In genomic region chr8:92646637-92647036, GRCm38 (mm10) we compare ENCODE assay signal across 8 mouse cellular contexts. TPM values are rescaled to one million over a fixed set of nuclear protein-coding genes. Genes with fewer than 3 reads are reported as not detected.
A peak's percentile ranks its signal among the peaks of the same experiment; 100 is the strongest.
DNase-seq lines count a peak whose midpoint lies in the region; ATAC-seq and TF ChIP-seq lines count a peak whose summit lies in the region.

No protein-coding gene starts in this region.

- no peak overlapping the region for H3K4me2 ChIP-seq in hindbrain, embryonic 14.5 days (replicated peaks)
- H3K4me2 ChIP-seq in heart, postnatal 0 days (ENCODE audit: low read depth, low read length): no peak overlapping the region

- H3K4me3 ChIP-seq in hindbrain, embryonic 10.5 days: no peak overlapping the region
- H3K4me3 ChIP-seq in hindbrain, embryonic 14.5 days (replicated peaks; ENCODE audit: low read length): no peak overlapping the region
- H3K4me3 ChIP-seq in MEL (ENCODE audit: control insufficient read depth in 1 of 2, insufficient read depth in 1 of 2, low read depth in 2 of 2, low read length in 2 of 2): no peak overlapping the region
- H3K4me3 ChIP-seq in heart, postnatal 0 days (ENCODE audit: low read depth, low read length): no peak overlapping the region

- no peaks in the 10 kb centered on the region for H3K79me2 ChIP-seq in MEL (ENCODE audit: control insufficient read depth, insufficient read depth, low read length, poor library complexity)

- no peaks in the 10 kb centered on the region for H3K9me3 ChIP-seq in hindbrain, embryonic 10.5 days
- H3K9me3 ChIP-seq in hindbrain, embryonic 14.5 days (ENCODE audit: control insufficient read depth, low read length): no peaks in the 10 kb centered on the region
- no peaks in the 10 kb centered on the region for H3K9me3 ChIP-seq in MEL (replicated peaks; ENCODE audit: insufficient read depth, low read length)
- H3K9me3 ChIP-seq in heart, postnatal 0 days (replicated peaks; ENCODE audit: control insufficient read depth, low read length): no peaks in the 10 kb centered on the region

- TF ChIP-seq EP300 in MEL (IDR thresholded peaks at IDR 0.05; ENCODE audit: low read depth in 1 of 2, low read length in 2 of 2): no peak
- TF ChIP-seq EP300 in heart, postnatal 0 days (IDR thresholded peaks at IDR 0.05; ENCODE audit: low read depth): no peak

- peak in 2 of 3 experiments; percentile 41 to 63; a peak in 4 of 6 replicates for TF ChIP-seq CTCF in MEL (IDR thresholded peaks at IDR 0.05 in 2 of 3, conservative IDR thresholded peaks at IDR 0.05 in 1 of 3; ENCODE audit: control insufficient read depth in 1 of 3, insufficient read depth in 1 of 3, low read depth in 2 of 3, low read length in 3 of 3, poor library complexity in 1 of 3, severe bottlenecking in 1 of 3)
- peak; percentile 55 for TF ChIP-seq CTCF in heart, postnatal 0 days (IDR thresholded peaks at IDR 0.05; ENCODE audit: low read depth)

- DNase-seq in hindbrain, embryonic 10.5 days (ENCODE audit: low spot score): peak; percentile 12
- DNase-seq in hindbrain, embryonic 14.5 days (ENCODE audit: low spot score): no peak
- DNase-seq in 3134 (ENCODE audit: extremely low read depth, insufficient read length, low spot score): peak; percentile 3
- DNase-seq in MEL (ENCODE audit: low read depth, low spot score): peak; percentile 15
- peak; percentile 9 for DNase-seq in heart, postnatal 0 days (ENCODE audit: low spot score)
- no peak for DNase-seq in spleen, postnatal 10 days (ENCODE audit: low spot score in 2 of 2)
- DNase-seq in urinary bladder, postnatal 14 days (ENCODE audit: low spot score): no peak

- no peaks in the 10 kb centered on the region for H3K36me3 ChIP-seq in hindbrain, embryonic 10.5 days
- H3K36me3 ChIP-seq in hindbrain, embryonic 14.5 days (replicated peaks; ENCODE audit: control insufficient read depth, insufficient read depth): no peaks in the 10 kb centered on the region
- no peaks in the 10 kb centered on the region for H3K36me3 ChIP-seq in MEL (ENCODE audit: control insufficient read depth in 1 of 2, insufficient read depth in 2 of 2, low read length in 2 of 2)
- no peaks in the 10 kb centered on the region for H3K36me3 ChIP-seq in heart, postnatal 0 days (replicated peaks; ENCODE audit: control insufficient read depth, insufficient read depth, low read length)

- TF ChIP-seq POLR2A in MEL (IDR thresholded peaks at IDR 0.05; ENCODE audit: control insufficient read depth in 1 of 2, insufficient read depth in 1 of 2, low read depth in 1 of 2, low read length in 2 of 2, poor library complexity in 1 of 2): no peak

- peak; percentile 39 for TF ChIP-seq RAD21 in MEL (IDR thresholded peaks at IDR 0.05; ENCODE audit: low read depth, low read length)

- no peaks in the 10 kb centered on the region for H3K27me3 ChIP-seq in hindbrain, embryonic 10.5 days (ENCODE audit: insufficient read depth, poor library complexity, severe bottlenecking)
- no peaks in the 10 kb centered on the region for H3K27me3 ChIP-seq in hindbrain, embryonic 14.5 days (ENCODE audit: control insufficient read depth, insufficient read depth, low read length)
- no peaks in the 10 kb centered on the region for H3K27me3 ChIP-seq in MEL (ENCODE audit: control insufficient read depth in 1 of 2, insufficient read depth in 2 of 2, low read length in 2 of 2)
- H3K27me3 ChIP-seq in heart, postnatal 0 days (ENCODE audit: control insufficient read depth, insufficient read depth, low read length): no peaks in the 10 kb centered on the region

- H3K9ac ChIP-seq in hindbrain, embryonic 14.5 days: no peak overlapping the region
- H3K9ac ChIP-seq in MEL (ENCODE audit: control insufficient read depth, low read depth, low read length, poor library complexity, severe bottlenecking): no peak overlapping the region
- H3K9ac ChIP-seq in heart, postnatal 0 days (replicated peaks; ENCODE audit: low read depth, low read length): no peak overlapping the region

- whole genome bisulfite sequencing in hindbrain, embryonic 10.5 days: 69% methylated on average over 2 of the region's 2 CpGs
- WGBS in hindbrain, embryonic 14.5 days: 72% methylated on average over 2 of the region's 2 CpGs
- WGBS in heart, postnatal 0 days: 60% methylated on average over 2 of the region's 2 CpGs

- H3K4me1 ChIP-seq in hindbrain, embryonic 10.5 days (replicated peaks): no peaks in the 10 kb centered on the region
- H3K4me1 ChIP-seq in hindbrain, embryonic 14.5 days (replicated peaks; ENCODE audit: control insufficient read depth, insufficient read depth, low read length): no peaks in the 10 kb centered on the region
- H3K4me1 ChIP-seq in MEL (ENCODE audit: control insufficient read depth in 1 of 2, insufficient read depth in 2 of 2, low read length in 2 of 2): no peaks in the 10 kb centered on the region
- no peaks in the 10 kb centered on the region for H3K4me1 ChIP-seq in heart, postnatal 0 days (ENCODE audit: control insufficient read depth, insufficient read depth)

- H3K27ac ChIP-seq in hindbrain, embryonic 10.5 days: no peak overlapping the region
- no peak overlapping the region for H3K27ac ChIP-seq in hindbrain, embryonic 14.5 days
- no peak overlapping the region for H3K27ac ChIP-seq in MEL (ENCODE audit: control insufficient read depth, low read depth, low read length)
- no peak overlapping the region for H3K27ac ChIP-seq in heart, postnatal 0 days (ENCODE audit: low read depth)

- no peak for ATAC-seq in hindbrain, embryonic 14.5 days (ENCODE audit: low FRiP score)
- ATAC-seq in heart, postnatal 0 days (ENCODE audit: insufficient read depth, low read depth): no peak
- no peak for ATAC-seq in erythroid progenitor cell, adult 5-6 weeks (replicated peaks; ENCODE audit: low FRiP score, poor library complexity, severe bottlenecking)

TF ChIP-seq in MEL, 35 proteins besides CTCF, POLR2A, EP300 and RAD21:
- TF ChIP-seq POLR2AphosphoS2 (IDR thresholded peaks at IDR 0.05; ENCODE audit: low read length) (no peak), SMC3 (IDR thresholded peaks at IDR 0.05; ENCODE audit: low read depth, low read length) (peak; percentile 20; the same call in 1 of the 2 replicates), MAX (IDR thresholded peaks at IDR 0.05; ENCODE audit: low read length) (no peak), MAFK (IDR thresholded peaks at IDR 0.05; ENCODE audit: borderline replicate concordance, low read depth, low read length) (no peak), ZNF384 (IDR thresholded peaks at IDR 0.05; ENCODE audit: low read depth, low read length) (no peak), NRF1 (IDR thresholded peaks at IDR 0.05; ENCODE audit: insufficient read depth, low read depth, low read length, poor library complexity, severe bottlenecking) (no peak), MAZ (IDR thresholded peaks at IDR 0.05; ENCODE audit: low read depth, low read length) (no peak), TBP (IDR thresholded peaks at IDR 0.05; ENCODE audit: low read depth, low read length) (no peak)
TF ChIP-seq in MEL: peak in this region for 1.

RNA-seq across cellular contexts. Expression of gene Irx6, which starts 27.5 kb away (rescaled TPM):
- polyA plus RNA-seq in hindbrain, embryonic 10.5 days (2016; fragmentation: Nextera tagmentation; extraction: Ambion mirVana): 0.90 and 0.99 TPM in 2 replicates
- 0.86 and 2.3 TPM in 2 replicates for polyA plus RNA-seq in hindbrain, embryonic 14.5 days (2014; fragmentation: Nextera tagmentation; extraction: Ambion mirVana)
- not detected in 2 replicates for total RNA-seq in MEL (2012; rRNA removed)
- not detected for polyA plus RNA-seq in MEL (2012; ENCODE audit: insufficient read depth in 1 of 2, insufficient read length in 2 of 2, low read depth in 1 of 2, low replicate concordance in 2 of 2, missing spikeins in 1 of 2)
- total RNA-seq in heart, postnatal 0 days (2014; rRNA removed; ENCODE audit: low replicate concordance): not detected in 2 replicates
- 0.07 and 0.08 TPM in 2 replicates for polyA plus RNA-seq in heart, postnatal 0 days (2015; fragmentation: Nextera tagmentation; extraction: Ambion mirVana)
- total RNA-seq in erythroid progenitor cell, adult 5-6 weeks (2015; ENCODE audit: low replicate concordance): not detected in 2 replicates
- total RNA-seq in erythroid progenitor cell, adult 5-6 weeks (2017; ENCODE audit: low replicate concordance): not detected in 2 replicates

Comparison
In these comparisons a context has a peak if more than half of its experiments do, and no peak if none do; other contexts are left out.
1. DNase-seq: peak in hindbrain, embryonic 10.5 days (single experiment), 3134 (single experiment), MEL (single experiment) and heart, postnatal 0 days (single experiment); none in hindbrain, embryonic 14.5 days (single experiment), spleen, postnatal 10 days (0 of 2) and urinary bladder, postnatal 14 days (single experiment).